Mouse (Mus musculus) lung, postnatal 10 days (tissue): ENCODE data around the gene Kctd20.

Experiments used
- DNase-seq: peaks from one replicate; pipeline ENCODE4 v3.0.0; 2021

The Kctd20 gene

DNA sequence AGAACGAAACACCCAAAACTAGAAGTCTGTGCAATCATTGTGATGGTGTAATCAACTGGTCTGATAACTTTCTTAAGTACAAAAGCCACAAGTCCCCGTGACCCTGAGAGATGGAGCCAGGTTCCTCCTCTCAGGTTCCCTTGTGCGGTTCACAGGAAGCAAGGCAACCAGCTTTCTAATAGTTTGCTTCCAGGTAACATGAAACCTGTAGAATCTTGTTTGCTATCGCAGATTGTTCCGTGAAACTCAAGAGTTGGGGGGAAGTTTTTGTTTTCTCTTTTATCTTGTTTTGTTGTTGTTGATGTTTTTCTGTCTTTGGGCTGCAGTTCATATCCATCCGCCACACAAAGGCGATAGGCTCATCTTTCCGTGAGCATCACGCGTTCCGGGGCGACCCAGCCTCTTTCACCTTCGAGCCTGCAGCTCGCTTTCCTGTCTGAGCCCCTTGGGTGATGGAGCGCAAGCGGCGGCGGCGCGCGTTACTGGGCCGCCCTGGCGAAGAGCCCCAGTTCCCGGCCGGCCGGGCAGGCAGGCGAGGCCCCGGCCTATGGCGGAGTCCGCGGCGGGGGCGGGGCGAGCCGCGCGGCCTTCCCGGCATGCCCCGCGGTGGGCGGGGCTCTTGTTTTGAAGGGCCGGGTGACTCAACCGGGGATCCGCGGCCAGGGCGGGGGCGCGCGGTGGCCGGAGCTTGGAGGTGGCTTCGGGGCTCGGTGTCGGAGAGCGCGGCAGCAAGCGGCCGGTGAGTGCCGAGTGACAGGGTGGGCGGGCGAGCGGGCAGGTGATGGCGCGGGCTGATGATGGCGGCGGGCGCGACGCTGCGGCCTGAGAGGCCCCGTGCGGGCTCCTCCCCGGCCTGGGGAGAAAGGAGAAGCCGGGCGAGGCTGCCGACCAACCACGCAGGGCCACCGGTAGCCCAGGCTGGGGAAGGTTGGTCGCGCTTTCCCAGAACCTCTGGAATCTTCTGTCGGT, at the start of gene Kctd20:
TSS of gene Kctd20 (plus strand) at position 120 of the 969 bp plus-strand sequence.
- DNase-seq: peak; percentile 95

DNA sequence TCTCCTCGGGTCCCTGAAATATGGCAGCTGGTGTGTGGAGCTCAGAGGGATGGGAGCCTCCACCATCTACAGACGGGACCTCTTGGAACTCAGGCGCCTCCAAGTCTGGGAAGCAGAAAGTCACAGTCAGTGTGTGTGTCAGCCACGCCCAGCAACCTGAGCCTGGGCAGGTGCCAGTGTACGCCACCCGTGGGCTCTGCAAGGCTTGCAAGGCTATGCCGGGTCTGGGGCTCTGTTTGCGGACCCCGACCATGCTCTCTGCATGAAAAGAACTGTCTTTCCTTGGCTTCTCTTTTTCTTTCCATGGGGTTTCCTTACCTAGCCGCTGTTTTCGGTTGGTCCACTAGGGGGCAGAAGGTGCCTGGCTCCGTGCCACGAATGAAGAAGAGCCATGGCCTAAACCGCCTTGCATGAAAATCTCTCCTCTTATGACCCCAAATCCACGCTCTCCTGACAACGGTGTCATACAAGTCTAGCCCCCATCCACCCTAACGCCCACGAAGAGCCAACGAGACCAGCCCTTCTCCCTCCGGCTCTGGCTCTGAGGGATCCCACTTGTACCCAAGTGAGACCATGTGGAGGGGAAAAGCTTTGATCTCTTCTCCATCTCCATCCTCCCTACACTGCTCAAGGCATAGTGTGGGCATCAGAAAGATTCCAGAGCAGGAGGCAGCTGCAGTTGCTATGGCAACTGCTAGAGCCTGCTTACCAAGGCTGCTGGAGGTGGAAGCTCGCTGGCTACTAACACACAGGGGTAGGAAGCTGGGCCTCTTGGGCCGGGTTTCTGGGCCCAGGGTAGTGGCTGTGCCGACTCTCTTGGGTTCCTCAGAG, 47.0 kb upstream of the Kctd20 start:
- DNase-seq: peak; percentile 75

DNA sequence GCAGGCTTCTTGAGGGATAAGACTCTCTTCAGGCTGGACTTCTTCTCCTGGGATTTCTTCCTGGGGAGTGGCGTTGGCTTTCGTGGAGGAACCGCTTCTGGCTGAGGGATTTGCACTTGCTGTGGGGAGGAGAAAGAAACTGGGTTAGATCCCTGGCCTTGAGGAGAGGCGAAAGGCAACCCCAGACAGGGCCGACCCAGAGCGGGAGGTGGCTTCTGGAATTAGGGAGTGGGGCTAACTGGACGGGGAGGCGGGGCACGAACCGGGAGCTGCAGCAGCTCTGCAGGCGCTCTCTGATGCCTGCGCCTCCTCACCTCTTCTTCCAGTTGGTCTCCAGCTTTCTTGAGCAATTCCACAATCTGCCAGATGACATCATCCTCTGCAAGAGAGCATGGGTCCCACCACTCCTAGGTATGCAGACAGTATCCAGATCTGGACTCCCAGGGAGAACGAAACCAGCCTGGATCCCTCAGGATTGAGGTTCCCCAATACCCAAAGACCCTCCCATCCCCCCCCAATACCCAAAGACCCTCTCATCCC, 46.3 kb upstream of the Kctd20 start:
- DNase-seq: no peak

DNA sequence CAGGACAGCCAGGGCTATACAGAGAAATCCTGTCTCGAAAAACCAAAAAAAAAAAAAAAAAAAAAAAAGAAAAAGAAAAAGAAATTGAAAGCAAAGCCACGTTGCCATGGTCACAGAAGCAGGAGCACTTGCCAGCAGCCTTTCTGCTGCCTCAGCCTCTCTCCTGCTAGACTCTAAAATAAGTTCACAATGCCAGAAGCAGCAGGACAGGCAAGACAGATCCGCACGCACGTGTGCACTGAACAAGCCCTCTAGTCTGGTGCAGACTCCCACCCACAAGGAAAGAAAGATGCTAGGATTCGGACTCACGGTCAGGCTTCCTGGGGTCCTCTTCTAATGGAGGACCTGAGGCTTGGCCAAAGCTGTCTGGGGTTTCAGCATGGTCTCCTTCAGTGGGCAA, 43.8 kb upstream of the Kctd20 start:
- peak; percentile 33 for DNase-seq

DNA sequence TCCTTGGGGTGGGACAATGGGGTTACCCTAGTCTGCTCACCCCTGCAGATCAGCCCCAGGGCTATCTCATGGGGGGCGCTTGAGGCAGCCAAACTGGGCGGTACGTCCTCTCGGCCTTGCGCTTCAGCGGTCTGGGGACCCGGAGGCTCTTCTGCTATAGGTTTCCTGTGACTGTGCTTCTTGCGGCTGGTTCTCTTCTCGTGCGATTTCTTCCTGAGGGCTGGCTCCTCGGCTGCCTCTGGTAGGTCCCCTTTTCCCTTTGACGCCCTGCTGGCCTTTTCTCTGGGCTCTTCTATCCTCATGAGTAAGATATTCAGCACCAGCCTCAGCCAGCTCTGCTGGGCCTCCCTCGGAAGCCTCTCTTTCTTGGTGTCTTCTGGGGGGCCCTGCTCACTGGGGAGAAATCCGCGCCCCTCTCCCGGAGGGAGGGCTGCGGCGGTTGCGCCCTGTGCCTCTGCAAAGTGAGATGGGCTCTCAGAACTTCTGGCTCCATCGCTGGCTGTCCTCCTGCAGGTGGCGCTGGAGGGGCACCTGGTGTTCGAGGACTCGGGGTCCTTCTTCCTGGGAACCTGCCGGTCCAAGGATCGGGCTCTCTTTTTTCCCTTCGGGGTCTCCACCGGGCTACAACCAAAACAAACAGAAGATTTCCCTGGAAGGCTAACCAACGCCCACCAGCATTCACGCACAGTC, 42.4 kb upstream of the Kctd20 start:
- DNase-seq: peak; percentile 67

DNA sequence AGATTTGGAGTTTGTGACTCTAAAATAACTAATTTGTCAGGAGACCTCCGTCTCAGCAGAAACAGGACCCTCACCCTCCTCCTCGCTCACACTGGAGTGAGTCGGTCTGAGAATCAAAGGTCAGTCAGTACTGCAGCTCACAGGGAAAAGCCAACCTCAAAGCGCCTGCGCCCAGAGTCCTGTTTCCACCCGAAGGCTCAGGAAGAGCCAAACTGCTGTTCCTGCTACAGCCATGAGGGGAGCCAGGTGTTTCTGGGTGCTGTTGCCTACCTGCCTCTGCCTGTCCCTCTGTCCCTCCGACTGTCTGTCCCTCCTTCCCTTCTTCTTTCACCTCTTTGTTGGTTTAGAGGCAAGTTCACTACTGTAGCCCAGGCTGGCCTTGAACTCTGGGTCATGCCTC, 41.6 kb upstream of the Kctd20 start:
- DNase-seq: no peak

DNA sequence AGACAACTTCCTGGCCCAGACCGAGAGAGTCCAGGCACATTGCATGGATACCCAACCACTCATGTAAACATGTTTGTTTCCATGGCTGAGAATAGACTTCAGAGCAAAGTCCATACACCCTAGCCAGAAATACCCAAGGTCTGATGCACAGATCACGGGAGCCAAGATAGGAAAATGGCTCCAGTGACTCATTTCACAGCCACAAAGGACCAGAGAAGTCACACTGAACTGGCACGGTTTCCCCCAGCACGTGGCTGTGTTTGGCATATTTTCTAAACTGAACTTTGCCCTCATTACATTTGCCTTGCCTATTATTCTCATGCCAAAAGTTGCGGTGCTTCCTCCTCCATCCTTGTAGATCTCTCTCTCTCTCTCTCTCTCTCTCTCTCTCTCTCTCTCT, 38.5 kb upstream of the Kctd20 start:
- DNase-seq: peak; percentile 69

DNA sequence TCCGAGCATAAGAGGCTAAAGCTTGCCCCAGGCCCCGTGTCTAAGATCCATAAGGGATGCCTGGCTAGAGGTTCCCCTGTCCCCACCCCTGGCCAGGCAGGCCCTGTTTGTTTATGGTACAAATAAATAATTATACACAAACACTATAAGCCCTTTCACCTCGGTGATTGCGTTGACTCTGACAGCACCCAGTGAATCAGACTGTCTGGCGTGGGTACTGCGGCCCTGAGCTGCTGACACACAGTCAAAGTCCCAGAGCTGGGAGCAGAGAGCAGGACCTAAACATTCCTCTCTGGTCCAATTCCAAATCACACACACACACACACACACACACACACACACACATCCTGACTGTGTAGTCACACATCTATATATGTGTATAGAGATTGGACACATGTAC, 37.8 kb upstream of the Kctd20 start:
- no peak for DNase-seq

DNA sequence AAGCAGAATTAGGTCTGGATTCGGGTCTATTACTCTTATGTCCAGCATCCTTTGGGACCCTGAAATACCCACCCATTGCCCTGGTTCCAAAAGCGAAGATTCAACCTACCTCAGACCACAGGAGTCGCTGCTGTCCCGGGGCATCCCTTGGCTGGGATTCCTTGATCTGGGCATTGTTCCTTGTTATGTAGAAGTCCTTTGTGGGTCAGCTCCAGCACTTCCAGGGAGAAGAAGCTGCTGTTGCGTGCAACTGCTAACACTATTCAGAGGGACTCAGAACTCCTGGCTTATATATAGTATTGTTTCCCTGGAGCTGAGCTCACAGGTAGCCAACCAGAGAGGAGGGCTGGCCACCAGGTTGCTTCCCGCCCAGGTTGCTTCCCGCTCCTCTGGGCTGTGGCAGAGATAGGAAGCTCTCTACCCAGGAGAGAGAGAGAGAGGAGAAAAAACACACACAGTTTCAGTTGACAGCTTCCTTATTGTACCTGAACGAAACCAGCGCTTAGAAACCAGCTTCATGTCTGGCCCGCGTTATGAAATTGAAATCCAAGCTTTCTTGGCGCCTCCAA, 36.6 kb upstream of the Kctd20 start, which contains the start of gene 4930539E08Rik:
TSS of gene 4930539E08Rik (minus strand) at position 265 of the 569 bp plus-strand sequence.
- DNase-seq: no peak

DNA sequence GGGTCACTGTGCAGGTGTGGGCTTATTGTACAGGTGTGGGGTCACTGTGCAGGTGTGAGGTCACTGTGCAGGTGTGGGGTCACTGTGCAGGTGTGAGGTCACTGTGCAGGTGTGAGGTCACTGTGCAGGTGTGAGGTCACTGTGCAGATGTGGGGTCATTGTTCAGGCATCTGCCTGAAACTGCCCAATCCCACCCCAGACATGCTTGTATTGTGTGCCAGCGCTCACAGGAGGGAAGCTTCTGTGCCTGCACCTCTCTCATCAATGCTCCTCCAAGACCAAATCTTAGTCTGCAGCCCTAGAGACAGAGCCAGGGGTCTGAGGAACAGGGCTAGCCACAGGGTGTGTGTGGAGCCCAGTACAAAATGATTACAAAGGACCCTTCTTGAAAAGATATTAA, 35.2 kb upstream of the Kctd20 start:
- DNase-seq: no peak

DNA sequence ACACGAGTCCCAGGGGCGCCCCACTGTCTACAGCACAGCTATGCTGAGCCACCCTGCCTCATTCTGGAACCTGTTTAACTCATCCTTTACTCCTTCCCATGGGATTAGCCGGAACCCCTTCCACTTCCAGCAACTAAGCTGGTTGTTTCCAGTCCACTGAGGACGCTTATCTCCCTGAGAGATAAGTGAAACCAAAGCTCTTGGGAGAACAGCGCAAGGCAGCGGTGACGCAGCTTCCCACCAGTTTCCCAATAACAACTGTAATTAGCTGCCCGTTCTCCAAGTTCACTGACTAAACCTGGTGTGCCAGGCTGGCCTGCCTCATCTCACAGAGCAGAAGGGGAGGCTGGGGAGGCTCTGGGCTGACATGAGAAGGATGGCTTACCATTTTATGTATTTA, 30.7 kb upstream of the Kctd20 start:
- DNase-seq: no peak

DNA sequence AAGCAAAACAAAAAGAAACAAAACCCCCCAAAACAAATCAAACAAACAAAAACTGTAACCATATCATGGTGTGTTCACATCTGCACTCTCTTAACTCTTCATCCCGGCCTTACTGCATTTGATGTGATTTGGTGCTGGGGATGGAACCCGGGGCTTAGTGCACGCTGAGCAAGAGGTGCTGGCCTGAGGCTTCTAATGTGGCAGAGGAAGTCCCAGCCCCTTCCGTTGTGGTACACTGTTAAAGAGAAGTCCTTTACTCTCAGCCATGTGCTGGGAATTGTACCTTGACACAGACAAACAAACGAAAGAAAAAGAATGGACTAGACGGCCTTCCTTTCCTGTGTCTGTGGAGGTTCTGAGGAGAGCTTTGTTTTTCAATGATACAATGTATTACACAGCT, 29.7 kb upstream of the Kctd20 start:
- no peak for DNase-seq

DNA sequence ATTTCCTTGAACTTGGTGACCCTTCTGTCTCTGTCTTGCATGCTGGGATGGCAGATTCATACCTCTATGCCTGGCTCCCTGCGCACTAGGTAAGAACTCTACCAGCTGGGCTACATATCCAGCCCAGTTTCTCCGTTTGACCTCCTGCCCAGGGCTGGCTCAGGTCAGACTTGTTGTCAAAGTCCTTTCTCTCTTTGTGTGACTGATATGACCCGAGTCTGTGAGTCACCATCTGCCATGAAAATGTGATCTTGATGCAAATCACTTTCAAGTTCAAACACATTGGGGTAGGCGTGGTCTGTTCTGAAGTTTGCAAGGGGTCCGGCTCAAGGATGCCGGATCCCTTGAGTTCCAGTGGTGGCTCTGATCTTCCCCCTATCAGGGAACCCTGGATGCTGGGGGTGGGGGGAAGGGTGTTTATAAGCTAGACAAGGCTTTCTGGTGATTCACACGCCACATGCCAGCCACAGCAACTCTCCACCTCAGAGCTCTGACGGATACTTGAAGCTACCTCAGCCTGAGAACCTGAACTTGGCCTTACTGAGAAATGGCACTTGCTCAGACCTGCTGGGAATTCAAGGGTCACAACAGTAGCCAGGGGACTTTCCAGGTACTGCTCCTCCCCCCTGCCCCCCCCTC, 26.7 kb upstream of the Kctd20 start:
- no peak for DNase-seq

DNA sequence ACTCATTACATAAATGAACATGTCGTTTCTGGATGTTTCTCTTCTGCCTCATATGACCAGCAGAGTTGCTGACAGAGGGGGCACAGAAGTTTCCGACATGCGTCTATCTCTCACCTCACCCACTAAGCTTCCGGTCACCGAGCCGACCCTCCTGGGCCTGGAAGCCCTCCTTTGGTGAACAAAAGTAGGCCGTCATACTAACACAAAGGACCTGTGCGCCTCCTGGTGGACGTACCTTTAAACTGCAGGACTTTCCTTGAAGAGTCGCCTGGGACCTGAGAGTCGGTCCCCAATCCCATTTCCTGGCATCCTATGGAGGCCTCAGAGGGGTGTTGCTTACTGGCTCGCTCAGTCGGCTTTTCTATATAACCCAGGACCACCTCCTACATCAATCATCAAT, 25.4 kb upstream of the Kctd20 start:
- peak; percentile 90 for DNase-seq

DNA sequence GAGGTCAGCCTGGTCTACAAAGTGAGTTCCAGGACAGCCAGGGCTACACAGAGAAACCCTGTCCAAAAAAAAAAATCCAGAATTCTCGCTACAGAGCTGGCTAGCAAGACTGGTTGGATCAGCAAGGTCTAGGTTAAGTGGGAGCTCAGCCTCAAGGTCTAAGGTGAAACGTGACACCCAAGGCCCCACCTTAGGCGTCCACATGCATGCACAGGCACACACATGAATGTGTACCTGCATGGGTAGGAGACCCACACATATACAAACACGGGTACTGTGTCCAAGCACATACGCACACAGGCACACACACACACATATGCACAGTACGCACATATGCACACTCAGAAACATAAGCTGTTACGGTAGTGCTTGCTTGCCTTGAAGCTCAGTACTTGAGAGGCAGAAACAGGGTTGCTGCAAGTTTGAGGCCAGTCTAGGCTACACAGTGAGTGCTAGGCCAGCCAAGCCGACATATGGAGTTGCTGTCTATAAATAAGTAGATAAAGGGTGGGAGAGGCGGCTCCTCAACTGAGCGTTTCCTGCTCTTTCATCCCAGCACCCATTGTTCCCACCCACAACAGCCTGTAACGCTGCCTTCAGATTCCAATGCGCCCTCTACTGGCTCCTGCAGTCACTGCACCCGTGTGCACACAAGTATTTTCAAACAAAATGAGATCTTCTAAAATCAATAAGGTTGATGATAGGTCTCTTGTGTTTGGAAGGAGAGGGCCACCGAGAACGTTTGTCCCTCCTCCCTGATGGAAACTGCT, 24.7 kb upstream of the Kctd20 start:
- DNase-seq: peak; percentile 80

DNA sequence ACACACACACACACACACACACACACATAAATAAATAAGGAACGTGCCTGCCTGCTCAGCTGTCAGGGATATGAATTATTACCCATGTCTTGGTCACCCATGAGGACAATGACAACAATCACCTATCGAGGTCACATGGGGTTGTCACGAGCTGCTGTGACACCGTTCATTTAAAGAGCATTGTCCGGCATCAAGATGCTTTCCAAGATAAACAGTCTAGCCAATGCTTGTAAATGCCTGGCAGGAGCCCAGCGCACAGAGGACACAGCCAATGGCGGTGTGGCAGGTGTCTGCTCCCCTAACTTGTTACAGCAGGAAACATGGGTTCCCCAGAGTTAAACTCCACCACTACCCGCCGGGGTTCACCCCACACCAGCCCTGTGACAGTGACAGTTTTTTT, 23.7 kb upstream of the Kctd20 start:
- peak; percentile 61 for DNase-seq

DNA sequence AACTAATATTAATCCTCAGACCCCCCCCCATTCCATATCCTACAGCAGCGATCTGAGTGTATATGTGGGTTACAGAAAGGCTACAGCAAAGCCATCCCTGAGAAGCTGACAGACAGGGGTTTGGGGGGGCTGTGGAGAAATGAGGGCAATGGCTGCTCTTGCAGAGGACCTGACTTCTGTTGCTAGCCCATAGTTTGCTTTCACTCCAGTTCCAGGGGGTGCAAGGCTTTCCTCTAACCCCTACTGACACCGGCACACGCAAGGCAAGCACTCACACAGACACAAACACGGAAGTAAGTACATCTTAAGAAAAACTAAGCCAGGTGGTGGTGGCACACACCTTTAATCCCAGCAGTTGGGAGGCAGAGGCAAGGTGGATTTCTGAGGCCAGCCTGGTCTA, 22.4 kb upstream of the Kctd20 start:
- DNase-seq: no peak

DNA sequence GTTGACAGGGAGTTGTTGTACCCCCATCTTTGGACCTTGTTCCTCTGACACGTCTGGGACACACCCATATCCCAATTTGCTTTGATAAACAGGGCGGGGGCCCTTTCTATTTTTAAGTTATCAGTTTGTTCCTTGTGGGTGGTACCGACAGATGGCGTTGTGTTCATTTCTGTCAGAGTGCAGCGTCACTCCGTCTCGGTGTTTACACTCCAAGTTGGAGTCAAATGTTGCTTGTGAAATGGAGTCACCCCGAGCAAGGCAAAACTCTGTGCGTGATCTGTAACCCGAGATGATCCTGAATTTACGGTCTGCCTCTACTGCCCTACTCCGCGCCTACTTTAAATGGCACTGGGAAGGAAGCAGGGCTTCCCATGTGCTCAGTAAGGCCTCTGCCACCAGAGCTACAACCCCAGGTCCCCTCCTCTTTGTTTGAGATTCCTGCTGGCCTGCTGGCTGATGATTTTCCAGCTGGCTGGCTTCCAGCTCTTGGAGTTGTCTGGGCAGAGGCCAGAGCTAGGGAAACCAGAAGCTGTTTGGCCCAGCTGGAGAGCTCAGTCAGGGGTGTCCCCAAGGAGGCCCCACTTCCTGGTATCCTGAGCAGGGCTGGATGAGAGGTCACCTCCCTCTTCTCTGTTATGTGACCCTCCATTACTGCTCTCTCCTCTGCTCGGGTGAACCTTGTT, 21.2 kb upstream of the Kctd20 start:
- peak; percentile 97 for DNase-seq

DNA sequence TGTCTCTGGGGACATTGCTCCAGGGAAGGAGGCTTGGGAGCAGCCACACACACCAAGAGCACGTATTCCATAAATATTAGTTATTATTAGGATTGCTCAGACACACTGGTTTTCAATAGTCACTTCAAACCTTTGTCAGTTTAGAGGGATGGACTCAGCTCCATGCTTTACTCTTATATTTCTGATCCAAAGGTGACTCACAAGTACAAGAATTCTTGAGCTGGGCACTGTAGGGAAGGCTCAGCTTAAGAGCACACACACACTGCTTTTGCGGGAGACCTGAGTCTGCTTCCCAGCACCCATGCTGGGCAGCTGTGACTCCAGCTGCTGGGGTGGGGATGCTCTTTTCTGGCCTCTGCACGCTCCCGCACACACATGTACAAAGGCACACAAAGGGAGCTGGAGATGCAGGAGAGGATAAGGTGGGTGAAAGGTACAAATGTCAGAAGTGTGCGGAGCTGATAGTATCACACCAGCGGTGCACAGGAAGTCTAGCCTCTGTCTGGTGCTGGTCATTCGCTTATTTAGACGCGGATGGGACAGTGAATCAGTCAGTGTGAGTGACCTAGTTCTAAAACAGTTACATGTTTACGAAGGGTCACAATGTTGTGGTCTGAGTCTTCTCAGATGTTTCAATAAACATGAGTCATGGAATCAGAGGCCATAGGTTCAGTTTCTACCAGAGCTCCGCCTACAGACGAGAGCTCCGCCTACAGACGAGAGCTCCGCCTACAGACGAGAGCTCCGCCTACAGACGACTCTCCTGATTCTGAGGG, 20.1 kb upstream of the Kctd20 start:
- no peak for DNase-seq

DNA sequence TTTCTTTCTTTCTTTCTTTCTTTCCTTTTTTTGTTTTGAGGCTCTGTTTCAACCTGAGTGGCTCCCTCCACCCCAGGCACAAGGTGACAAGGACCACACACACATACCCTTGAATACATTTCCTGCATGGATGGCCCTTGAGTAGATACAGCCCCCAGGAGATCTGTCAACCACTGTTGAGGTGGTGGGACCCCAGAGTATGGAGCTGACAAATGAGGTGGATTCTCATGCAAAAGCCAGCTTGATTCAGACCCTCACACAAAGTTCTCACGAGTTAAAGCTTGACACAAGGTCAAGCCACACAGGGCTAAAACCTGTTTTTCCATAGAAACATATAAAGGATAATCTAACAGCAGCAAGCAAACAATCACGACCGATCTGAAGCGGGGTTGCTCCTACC, 19.5 kb upstream of the Kctd20 start:
- no peak for DNase-seq
